Comparison of ENCODE assay signal across 8 mouse cellular contexts in the genomic region with DNA sequence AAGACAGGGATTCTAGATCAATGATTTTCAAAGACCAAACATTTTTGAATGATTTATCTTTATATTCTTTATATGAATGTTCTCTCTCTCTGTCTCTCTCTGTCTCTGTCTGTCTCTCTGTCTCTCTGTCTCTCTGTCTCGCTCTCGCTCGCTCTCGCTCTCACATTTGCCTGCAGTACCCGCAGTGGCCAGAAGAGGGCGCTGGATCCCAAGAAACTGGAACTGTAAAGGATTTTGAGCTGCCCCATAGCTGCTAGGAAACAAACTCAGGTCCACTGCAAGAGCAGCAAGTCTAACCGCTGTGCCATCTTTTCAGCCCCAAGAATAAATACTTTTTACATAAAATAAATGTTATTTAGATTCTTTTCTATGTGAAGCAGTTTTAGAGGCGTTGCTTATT.
DNase-seq lines count a peak whose midpoint lies in the region; ATAC-seq and TF ChIP-seq lines count a peak whose summit lies in the region.

No protein-coding gene starts in this region.

- DNase-seq in forebrain, embryonic 14.5 days (ENCODE audit: low spot score) = peak; percentile 20
- peak; percentile 88 for DNase-seq in midbrain, embryonic 11.5 days (ENCODE audit: low spot score, missing footprints)
- peak; percentile 63 for DNase-seq in adrenal gland, postnatal 10 days
- peak; percentile 53 for DNase-seq in embryonic facial prominence, embryonic 11.5 days (ENCODE audit: low spot score)
- DNase-seq in lung, postnatal 0 days (ENCODE audit: low spot score) = no peak
- DNase-seq in yolk sac, embryonic 10.5 days (ENCODE audit: low spot score) = no peak

- H3K9ac ChIP-seq in forebrain, embryonic 14.5 days (ENCODE audit: low read length) = no peak overlapping the region
- H3K9ac ChIP-seq in forebrain, embryonic 13.5 days = no peak overlapping the region
- H3K9ac ChIP-seq in midbrain, embryonic 11.5 days (ENCODE audit: low read length) = no peak overlapping the region
- no peak overlapping the region for H3K9ac ChIP-seq in midbrain, embryonic 15.5 days
- H3K9ac ChIP-seq in embryonic facial prominence, embryonic 11.5 days (replicated peaks; ENCODE audit: low read length) = no peak overlapping the region
- H3K9ac ChIP-seq in lung, postnatal 0 days (replicated peaks; ENCODE audit: low read depth) = no peak overlapping the region

- no peaks in the 10 kb centered on the region for H3K4me1 ChIP-seq in forebrain, embryonic 14.5 days (ENCODE audit: control insufficient read depth, insufficient read depth, low read length)
- H3K4me1 ChIP-seq in forebrain, embryonic 13.5 days = no peaks in the 10 kb centered on the region
- H3K4me1 ChIP-seq in midbrain, embryonic 11.5 days (ENCODE audit: control insufficient read depth, insufficient read depth, low read length) = no peaks in the 10 kb centered on the region
- H3K4me1 ChIP-seq in midbrain, embryonic 15.5 days = no peaks in the 10 kb centered on the region
- no peaks in the 10 kb centered on the region for H3K4me1 ChIP-seq in embryonic facial prominence, embryonic 11.5 days (ENCODE audit: control insufficient read depth, insufficient read depth, low read length)
- no peaks in the 10 kb centered on the region for H3K4me1 ChIP-seq in lung, postnatal 0 days (ENCODE audit: insufficient read depth, low read depth, low read length)

- TF ChIP-seq CTCF in lung, postnatal 0 days (IDR thresholded peaks at IDR 0.05) = peak; percentile 68

- no peak overlapping the region for H3K27ac ChIP-seq in forebrain, embryonic 14.5 days (ENCODE audit: low read depth, low read length)
- H3K27ac ChIP-seq in forebrain, embryonic 13.5 days = no peak overlapping the region
- H3K27ac ChIP-seq in midbrain, embryonic 11.5 days (ENCODE audit: low read depth, low read length) = no peak overlapping the region
- no peak overlapping the region for H3K27ac ChIP-seq in midbrain, embryonic 15.5 days
- no peak overlapping the region for H3K27ac ChIP-seq in embryonic facial prominence, embryonic 11.5 days (replicated peaks; ENCODE audit: low read depth, low read length)
- H3K27ac ChIP-seq in lung, postnatal 0 days (ENCODE audit: low read length) = no peak overlapping the region

- H3K4me2 ChIP-seq in forebrain, embryonic 14.5 days (ENCODE audit: low read length) = no peak overlapping the region
- H3K4me2 ChIP-seq in forebrain, embryonic 13.5 days = no peak overlapping the region
- H3K4me2 ChIP-seq in midbrain, embryonic 11.5 days = no peak overlapping the region
- no peak overlapping the region for H3K4me2 ChIP-seq in midbrain, embryonic 15.5 days
- no peak overlapping the region for H3K4me2 ChIP-seq in embryonic facial prominence, embryonic 11.5 days (ENCODE audit: low read depth, low read length)
- no peak overlapping the region for H3K4me2 ChIP-seq in lung, postnatal 0 days (replicated peaks; ENCODE audit: low read depth, low read length)

- 44% methylated on average over 8 of the region's 8 CpGs for WGBS in forebrain, embryonic 14.5 days
- WGBS in forebrain, embryonic 13.5 days = 46% methylated on average over 8 of the region's 8 CpGs
- WGBS in midbrain, embryonic 11.5 days = 37% methylated on average over 8 of the region's 8 CpGs
- WGBS in midbrain, embryonic 15.5 days = 36% methylated on average over 8 of the region's 8 CpGs
- 32% methylated on average over 8 of the region's 8 CpGs for WGBS in embryonic facial prominence, embryonic 11.5 days
- 36% methylated on average over 8 of the region's 8 CpGs for WGBS in lung, postnatal 0 days

- no peaks in the 10 kb centered on the region for H3K9me3 ChIP-seq in forebrain, embryonic 14.5 days (replicated peaks; ENCODE audit: control insufficient read depth, low read length)
- no peaks in the 10 kb centered on the region for H3K9me3 ChIP-seq in forebrain, embryonic 13.5 days (replicated peaks)
- H3K9me3 ChIP-seq in midbrain, embryonic 11.5 days (ENCODE audit: control insufficient read depth, low read length) = no peaks in the 10 kb centered on the region
- H3K9me3 ChIP-seq in midbrain, embryonic 15.5 days = no peaks in the 10 kb centered on the region
- H3K9me3 ChIP-seq in embryonic facial prominence, embryonic 11.5 days (replicated peaks; ENCODE audit: control insufficient read depth, low read length) = no peaks in the 10 kb centered on the region
- H3K9me3 ChIP-seq in lung, postnatal 0 days (ENCODE audit: low read length) = no peaks in the 10 kb centered on the region

- no peak overlapping the region for H3K4me3 ChIP-seq in forebrain, embryonic 14.5 days (ENCODE audit: low read depth, low read length)
- H3K4me3 ChIP-seq in forebrain, embryonic 13.5 days = no peak overlapping the region
- no peak overlapping the region for H3K4me3 ChIP-seq in midbrain, embryonic 11.5 days (ENCODE audit: low read depth, low read length)
- no peak overlapping the region for H3K4me3 ChIP-seq in midbrain, embryonic 15.5 days
- H3K4me3 ChIP-seq in embryonic facial prominence, embryonic 11.5 days (ENCODE audit: low read depth, low read length) = no peak overlapping the region
- H3K4me3 ChIP-seq in lung, postnatal 0 days (ENCODE audit: low read depth, low read length) = no peak overlapping the region

- no peak for TF ChIP-seq EP300 in lung, postnatal 0 days (IDR thresholded peaks at IDR 0.05)

- no peaks in the 10 kb centered on the region for H3K36me3 ChIP-seq in forebrain, embryonic 14.5 days (ENCODE audit: control insufficient read depth, insufficient read depth, low read length)
- H3K36me3 ChIP-seq in forebrain, embryonic 13.5 days (ENCODE audit: poor library complexity, severe bottlenecking) = no peaks in the 10 kb centered on the region
- no peaks in the 10 kb centered on the region for H3K36me3 ChIP-seq in midbrain, embryonic 11.5 days (ENCODE audit: control insufficient read depth, insufficient read depth, low read length)
- H3K36me3 ChIP-seq in midbrain, embryonic 15.5 days (replicated peaks) = no peaks in the 10 kb centered on the region
- no peaks in the 10 kb centered on the region for H3K36me3 ChIP-seq in embryonic facial prominence, embryonic 11.5 days (replicated peaks; ENCODE audit: control insufficient read depth, insufficient read depth, low read depth, low read length)
- no peaks in the 10 kb centered on the region for H3K36me3 ChIP-seq in lung, postnatal 0 days (ENCODE audit: insufficient read depth, low read length)

- H3K27me3 ChIP-seq in forebrain, embryonic 14.5 days (replicated peaks; ENCODE audit: control insufficient read depth, insufficient read depth, low read length) = no peaks in the 10 kb centered on the region
- H3K27me3 ChIP-seq in forebrain, embryonic 13.5 days = 0 out of 2 replicates have a peak, but pooled peaks cover 2% of the 10 kb centered on the region
- H3K27me3 ChIP-seq in midbrain, embryonic 11.5 days (ENCODE audit: control insufficient read depth, insufficient read depth, low read length) = no peaks in the 10 kb centered on the region
- H3K27me3 ChIP-seq in midbrain, embryonic 15.5 days (replicated peaks) = peaks cover 4% of the 10 kb centered on the region; the same call in 1 of the 2 replicates
- H3K27me3 ChIP-seq in embryonic facial prominence, embryonic 11.5 days (ENCODE audit: control insufficient read depth, insufficient read depth, low read length) = no peaks in the 10 kb centered on the region
- H3K27me3 ChIP-seq in lung, postnatal 0 days (replicated peaks; ENCODE audit: insufficient read depth, low read length) = no peaks in the 10 kb centered on the region

- ATAC-seq in forebrain, embryonic 14.5 days = no peak
- no peak for ATAC-seq in forebrain, embryonic 13.5 days
- no peak for ATAC-seq in midbrain, embryonic 11.5 days (ENCODE audit: low FRiP score)
- no peak for ATAC-seq in midbrain, embryonic 15.5 days (replicated peaks)
- no peak for ATAC-seq in embryonic facial prominence, embryonic 11.5 days (replicated peaks; ENCODE audit: insufficient number of reproducible peaks, low FRiP score, low TSS enrichment, low read depth)
- ATAC-seq in lung, postnatal 0 days = no peak

Comparison
In these comparisons a context has a peak if more than half of its experiments do, and no peak if none do; other contexts are left out.
1. DNase-seq: peak in forebrain, embryonic 14.5 days (single experiment), midbrain, embryonic 11.5 days (single experiment), adrenal gland, postnatal 10 days (single experiment) and embryonic facial prominence, embryonic 11.5 days (single experiment); none in lung, postnatal 0 days (single experiment) and yolk sac, embryonic 10.5 days (single experiment).